Comparison of ENCODE assay signal across 18 mouse cellular contexts in genomic region chr15:78430874-78431273, GRCm38 (mm10). TPM values are rescaled to one million over a fixed set of nuclear protein-coding genes. Genes with fewer than 3 reads are reported as not detected.
A peak's percentile ranks its signal among the peaks of the same experiment; 100 is the strongest.
DNase-seq lines count a peak whose midpoint lies in the region; ATAC-seq and TF ChIP-seq lines count a peak whose summit lies in the region.
"Had no signal": no experiment of that assay in that cellular context is flagged by ENCODE, and none has a peak within 500 bp of the region (broad histone marks: within the 10 kb centered on the region; RNA-seq: fewer than 3 reads in every experiment).

No protein-coding gene starts in this region.

- 0 out of 2 replicates have a peak overlapping the region, but pooled peaks have one; percentile 3 for H3K27ac ChIP-seq in heart, embryonic 10.5 days
- peak overlapping the region; percentile 51; the same call in 1 of the 2 replicates for H3K27ac ChIP-seq in embryonic facial prominence, embryonic 13.5 days
- H3K27ac ChIP-seq in neural tube, embryonic 15.5 days (replicated peaks) = peak overlapping the region; percentile 41; the same call in 1 of the 2 replicates
- H3K27ac ChIP-seq: intestine, embryonic 15.5 days had no signal

- no peak overlapping the region for H3K4me3 ChIP-seq in heart, embryonic 10.5 days
- no peak overlapping the region for H3K4me3 ChIP-seq in embryonic facial prominence, embryonic 13.5 days
- no peak overlapping the region for H3K4me3 ChIP-seq in neural tube, embryonic 15.5 days (replicated peaks)
- H3K4me3 ChIP-seq in lung, adult 2 months (replicated peaks; ENCODE audit: extremely low read depth, low read depth, low read length) = no peak overlapping the region
- H3K4me3 ChIP-seq: intestine, embryonic 15.5 days; myocyte had no signal

- no peak overlapping the region for H3K9ac ChIP-seq in embryonic facial prominence, embryonic 13.5 days
- H3K9ac ChIP-seq in neural tube, embryonic 15.5 days (replicated peaks) = no peak overlapping the region
- H3K9ac ChIP-seq: intestine, embryonic 15.5 days; lung, embryonic 14.5 days had no signal

- 87% methylated on average over 10 of the region's 10 CpGs for WGBS in heart, embryonic 10.5 days
- 76% methylated on average over 10 of the region's 10 CpGs for WGBS in embryonic facial prominence, embryonic 13.5 days
- 85% methylated on average over 10 of the region's 10 CpGs for WGBS in neural tube, embryonic 15.5 days
- 89% methylated on average over 10 of the region's 10 CpGs for WGBS in lung, adult 2 months

- no peak for TF ChIP-seq POLR2A in lung, adult 2 months (IDR thresholded peaks at IDR 0.05; ENCODE audit: borderline replicate concordance, extremely low read depth, low read depth, low read length)

- H3K9me3 ChIP-seq in heart, embryonic 10.5 days = no peaks in the 10 kb centered on the region
- H3K9me3 ChIP-seq in embryonic facial prominence, embryonic 13.5 days = no peaks in the 10 kb centered on the region
- no peaks in the 10 kb centered on the region for H3K9me3 ChIP-seq in neural tube, embryonic 15.5 days (replicated peaks)
- H3K9me3 ChIP-seq: G1E; intestine, embryonic 15.5 days had no signal

- H3K4me2 ChIP-seq in embryonic facial prominence, embryonic 13.5 days = no peak overlapping the region
- no peak overlapping the region for H3K4me2 ChIP-seq in neural tube, embryonic 15.5 days
- H3K4me2 ChIP-seq: heart, embryonic 11.5 days; intestine, embryonic 15.5 days; midbrain, embryonic 11.5 days had no signal

- peaks cover 45% of the 10 kb centered on the region for H3K4me1 ChIP-seq in heart, embryonic 10.5 days
- H3K4me1 ChIP-seq in embryonic facial prominence, embryonic 13.5 days = peaks cover 27% of the 10 kb centered on the region
- peaks cover 38% of the 10 kb centered on the region for H3K4me1 ChIP-seq in neural tube, embryonic 15.5 days
- H3K4me1 ChIP-seq in lung, adult 2 months (ENCODE audit: control insufficient read depth, insufficient read depth, low read length) = 0 out of 2 replicates have a peak, but pooled peaks cover 2% of the 10 kb centered on the region

- DNase-seq in heart, embryonic 10.5 days (ENCODE audit: low spot score) = no peak
- no peak for DNase-seq in heart, adult 9 months (ENCODE audit: low spot score in 2 of 2)
- peak; percentile 35 for DNase-seq in kidney, postnatal 10 days
- DNase-seq in kidney, adult 8-10 months = no peak
- no peak for DNase-seq in lung, adult 2 months
- DNase-seq: cerebellum, postnatal 36 days; lung, embryonic 14.5 days; lung, postnatal 4 days; thymus, adult 2 months had no signal

- no peak for TF ChIP-seq CTCF in lung, adult 2 months (IDR thresholded peaks at IDR 0.05; ENCODE audit: insufficient read depth, low read length)

- ATAC-seq in embryonic facial prominence, embryonic 13.5 days (ENCODE audit: insufficient number of reproducible peaks, insufficient read depth, low FRiP score, low TSS enrichment, low read depth) = no peak
- ATAC-seq in neural tube, embryonic 15.5 days (ENCODE audit: low FRiP score) = no peak
- ATAC-seq: intestine, embryonic 15.5 days had no signal

- H3K36me3 ChIP-seq in heart, embryonic 10.5 days = peaks cover 32% of the 10 kb centered on the region
- H3K36me3 ChIP-seq in embryonic facial prominence, embryonic 13.5 days = peaks cover 52% of the 10 kb centered on the region
- H3K36me3 ChIP-seq in neural tube, embryonic 15.5 days = peaks cover 43% of the 10 kb centered on the region
- H3K36me3 ChIP-seq: G1E; intestine, embryonic 15.5 days had no signal

- peaks cover 23% of the 10 kb centered on the region for H3K27me3 ChIP-seq in heart, embryonic 10.5 days (ENCODE audit: insufficient read depth, poor library complexity, severe bottlenecking)
- H3K27me3 ChIP-seq in embryonic facial prominence, embryonic 13.5 days = peaks cover 5% of the 10 kb centered on the region
- H3K27me3 ChIP-seq in neural tube, embryonic 15.5 days (replicated peaks) = no peaks in the 10 kb centered on the region

RNA-seq across cellular contexts. Expression of gene Kctd17, which starts 2.5 kb away (rescaled TPM):
- polyA plus RNA-seq in heart, embryonic 10.5 days (2016; fragmentation: Nextera tagmentation; extraction: Ambion mirVana) = 23.0 and 30.3 TPM in 2 replicates
- 49.5 and 50.6 TPM in 2 replicates for polyA plus RNA-seq in embryonic facial prominence, embryonic 13.5 days (2015; fragmentation: Nextera tagmentation; extraction: Ambion mirVana)
- polyA plus RNA-seq in neural tube, embryonic 15.5 days (2015; fragmentation: Nextera tagmentation; extraction: Ambion mirVana) = 141 and 158 TPM in 2 replicates
- 114 and 128 TPM in 2 replicates for polyA plus RNA-seq in lung, adult 2 months (2012; rRNA removed)

RNA-seq across cellular contexts. Expression of gene Mpst, which starts 24.7 kb away (rescaled TPM):
- 0.75 and 1.4 TPM in 2 replicates for polyA plus RNA-seq in heart, embryonic 10.5 days (2016; fragmentation: Nextera tagmentation; extraction: Ambion mirVana)
- 2.6 and 2.8 TPM in 2 replicates for polyA plus RNA-seq in embryonic facial prominence, embryonic 13.5 days (2015; fragmentation: Nextera tagmentation; extraction: Ambion mirVana)
- polyA plus RNA-seq in neural tube, embryonic 15.5 days (2015; fragmentation: Nextera tagmentation; extraction: Ambion mirVana) = 3.2 and 3.8 TPM in 2 replicates
- 136 and 145 TPM in 2 replicates for polyA plus RNA-seq in lung, adult 2 months (2012; rRNA removed)

RNA-seq across cellular contexts. Expression of gene Tst, which starts 25.2 kb away (rescaled TPM):
- polyA plus RNA-seq in heart, embryonic 10.5 days (2016; fragmentation: Nextera tagmentation; extraction: Ambion mirVana) = 9.5 and 25.6 TPM in 2 replicates
- polyA plus RNA-seq in embryonic facial prominence, embryonic 13.5 days (2015; fragmentation: Nextera tagmentation; extraction: Ambion mirVana) = 22.6 and 25.9 TPM in 2 replicates
- polyA plus RNA-seq in neural tube, embryonic 15.5 days (2015; fragmentation: Nextera tagmentation; extraction: Ambion mirVana) = 16.9 and 37.0 TPM in 2 replicates
- 122 and 136 TPM in 2 replicates for polyA plus RNA-seq in lung, adult 2 months (2012; rRNA removed)

RNA-seq across cellular contexts. Expression of gene Tex33, which starts 35.2 kb away (rescaled TPM):
- polyA plus RNA-seq in heart, embryonic 10.5 days (2016; fragmentation: Nextera tagmentation; extraction: Ambion mirVana) = not detected in 2 replicates
- not detected in 2 replicates for polyA plus RNA-seq in embryonic facial prominence, embryonic 13.5 days (2015; fragmentation: Nextera tagmentation; extraction: Ambion mirVana)
- not detected in 2 replicates for polyA plus RNA-seq in neural tube, embryonic 15.5 days (2015; fragmentation: Nextera tagmentation; extraction: Ambion mirVana)
- not detected in 2 replicates for polyA plus RNA-seq in lung, adult 2 months (2012; rRNA removed)
- polyA plus RNA-seq: G1E; heart, embryonic 11.5 days; hindbrain, embryonic 11.5 days; intestine, embryonic 15.5 days; limb, embryonic 14.5 days; lung, embryonic 14.5 days; midbrain, embryonic 11.5 days; myocyte had no signal

RNA-seq across cellular contexts. Expression of gene Tmprss6, which starts 37.6 kb away (rescaled TPM):
- 0.06 and 1.7 TPM in 2 replicates for polyA plus RNA-seq in heart, embryonic 10.5 days (2016; fragmentation: Nextera tagmentation; extraction: Ambion mirVana)
- 0.53 and 1.5 TPM in 2 replicates for polyA plus RNA-seq in embryonic facial prominence, embryonic 13.5 days (2015; fragmentation: Nextera tagmentation; extraction: Ambion mirVana)
- 0.05 and 0.69 TPM in 2 replicates for polyA plus RNA-seq in neural tube, embryonic 15.5 days (2015; fragmentation: Nextera tagmentation; extraction: Ambion mirVana)
- polyA plus RNA-seq in lung, adult 2 months (2012; rRNA removed) = 0.33 and 1.2 TPM in 2 replicates
- polyA plus RNA-seq: G1E had no signal

Comparison
In these comparisons a context has a peak if more than half of its experiments do, and no peak if none do; other contexts are left out.
1. RNA of gene Mpst, which starts 24.7 kb away (polyA plus RNA-seq): 136 to 145 TPM in lung, adult 2 months; 3.2 to 3.8 TPM in neural tube, embryonic 15.5 days, 2.6 to 2.8 TPM in embryonic facial prominence, embryonic 13.5 days and 0.75 to 1.4 TPM in heart, embryonic 10.5 days; every median in the first group is over 10 times any median in the second.
2. Peak in every context shown above with its lines, with median percentiles within 50 percentile points of each other: H3K27ac ChIP-seq.